Mouse (Mus musculus) ES-E14 (cell line): ENCODE results near the gene Elfn2. TPM values are rescaled to one million over a fixed set of nuclear protein-coding genes. Genes with fewer than 3 reads are reported as not detected.

Source experiments
- DNase-seq: peaks from one replicate; pipeline ENCODE4 v3.0.0-alpha.2; 2013; ENCODE audit warnings: low read depth, low spot score
- H3K27ac ChIP-seq: 2 replicates; pipeline ENCODE4 v1.5.1; 2012; ENCODE audit warnings: low read depth, mild to moderate bottlenecking, low read length, moderate library complexity, mixed read lengths; ENCODE audit not compliant: poor library complexity, insufficient read depth, severe bottlenecking
- H3K36me3 ChIP-seq: 2 replicates; pipeline ENCODE4 v1.6.1; 2012; ENCODE audit warnings: mild to moderate bottlenecking, low read length, moderate library complexity, mixed read lengths; ENCODE audit not compliant: control insufficient read depth, poor library complexity, insufficient read depth, severe bottlenecking
- H3K4me1 ChIP-seq, 2 experiments: fragments of 150-350 bp in 1 of 2; sonication (generic) in 1 of 2; 2 replicates each; pipeline ENCODE4 v1.6.1; 2012; ENCODE audit warnings: low read length in 2 of 2, mild to moderate bottlenecking in 1 of 2, mixed read lengths in 1 of 2; ENCODE audit not compliant: control insufficient read depth in 2 of 2, insufficient read depth in 2 of 2, poor library complexity in 1 of 2
- H3K4me3 ChIP-seq, 2 experiments: fragments of 150-350 bp in 1 of 2; sonication (generic) in 1 of 2; 2 replicates each; pipeline ENCODE4 v1.5.1; 2012; ENCODE audit warnings: low read length in 2 of 2, low read depth in 1 of 2, mild to moderate bottlenecking in 1 of 2, mixed read lengths in 1 of 2; ENCODE audit not compliant: insufficient read depth in 1 of 2, poor library complexity in 1 of 2, severe bottlenecking in 1 of 2
- H3K9ac ChIP-seq: 2 replicates; pipeline ENCODE4 v1.6.1; 2012; ENCODE audit warnings: low read depth, mild to moderate bottlenecking, low read length, mixed read lengths; ENCODE audit not compliant: poor library complexity, insufficient read depth, severe bottlenecking
- H3K9me3 ChIP-seq: fragments of 150-350 bp; sonication (generic); 2 replicates; pipeline ENCODE4 v1.6.1; 2012; ENCODE audit warnings: low read depth, mild to moderate bottlenecking, low read length; ENCODE audit not compliant: control insufficient read depth, insufficient read depth
- CHD2 ChIP-seq: IDR thresholded peaks from 2 replicates; pipeline ENCODE4 v1.6.1; 2014; ENCODE audit warnings: mild to moderate bottlenecking, low read depth, low read length, inconsistent platforms
- HCFC1 ChIP-seq: IDR thresholded peaks from 2 replicates; pipeline ENCODE4 v1.6.1; 2012; ENCODE audit warnings: low read length, inconsistent platforms, borderline replicate concordance; ENCODE audit not compliant: insufficient read depth
- MAFK ChIP-seq: IDR thresholded peaks from 2 replicates; pipeline ENCODE4 v1.6.1; 2014; ENCODE audit warnings: mild to moderate bottlenecking, low read depth, low read length, inconsistent platforms; ENCODE audit not compliant: insufficient read depth
- ZC3H11A ChIP-seq: IDR thresholded peaks from 2 replicates; pipeline ENCODE4 v1.6.1; 2012; ENCODE audit warnings: low read depth, mild to moderate bottlenecking, inconsistent platforms, low read length, borderline replicate concordance
- ZNF384 ChIP-seq: IDR thresholded peaks from 2 replicates; pipeline ENCODE4 v1.6.1; 2012; ENCODE audit warnings: low read depth, low read length, inconsistent platforms
- in situ Hi-C, 2 experiments: fragments of 600-800 bp; cut with MboI; formaldehyde crosslinking; loops; one replicate each; pipeline ENCODE4 v1.15.1; 2025; ENCODE audit warnings: low sequenced_read_pairs in 2 of 2, inconsistent platforms in 1 of 2; ENCODE audit not compliant: unreplicated experiment in 2 of 2
- total RNA-seq: library from RNA; depleted of rRNA; stranded (reverse); fragments of 300-350 nt; gene quantifications from 2 replicates; pipeline ENCODE4 v1.2.3, GENCODE M21; 2012

Gene Elfn2
- total RNA-seq, 1 experiment = 0.09 TPM

DNA sequence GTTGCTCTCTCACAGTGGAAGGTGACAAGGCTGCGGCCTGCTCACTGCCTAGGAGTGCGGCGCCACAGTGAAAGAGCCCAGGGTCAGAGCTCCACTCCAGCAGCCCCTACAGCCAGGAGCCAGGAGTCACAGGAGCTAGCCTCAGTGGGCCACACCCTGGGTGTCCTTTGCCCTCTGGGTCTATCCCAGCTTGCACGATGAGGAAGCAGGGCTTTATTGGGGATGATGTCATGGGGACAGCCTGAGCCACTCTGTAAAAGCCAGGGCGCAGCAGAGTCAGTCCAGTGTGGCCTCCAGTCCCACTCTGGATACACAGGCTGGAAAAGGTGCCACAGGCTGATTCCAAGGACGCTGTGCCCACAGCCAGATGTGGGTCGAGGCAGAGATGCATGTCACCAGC lies 31.7 kb downstream of the Elfn2 start:
- no peak for DNase-seq
- H3K9me3 ChIP-seq = no peaks in the 10 kb centered on the region
- H3K4me3 ChIP-seq = no peak overlapping the region
- peaks cover 2 to 6% of the 10 kb centered on the region in 2 experiments; a peak in 1 of 4 replicates for H3K4me1 ChIP-seq
- no peak overlapping the region for H3K27ac ChIP-seq
- H3K36me3 ChIP-seq = no peaks in the 10 kb centered on the region
- in situ Hi-C loops = no loop called here
- TF ChIP-seq MAFK (no peak), CHD2 (no peak), ZC3H11A (no peak), HCFC1 (no peak), ZNF384 (no peak)
- H3K9ac ChIP-seq = no peak overlapping the region

DNA sequence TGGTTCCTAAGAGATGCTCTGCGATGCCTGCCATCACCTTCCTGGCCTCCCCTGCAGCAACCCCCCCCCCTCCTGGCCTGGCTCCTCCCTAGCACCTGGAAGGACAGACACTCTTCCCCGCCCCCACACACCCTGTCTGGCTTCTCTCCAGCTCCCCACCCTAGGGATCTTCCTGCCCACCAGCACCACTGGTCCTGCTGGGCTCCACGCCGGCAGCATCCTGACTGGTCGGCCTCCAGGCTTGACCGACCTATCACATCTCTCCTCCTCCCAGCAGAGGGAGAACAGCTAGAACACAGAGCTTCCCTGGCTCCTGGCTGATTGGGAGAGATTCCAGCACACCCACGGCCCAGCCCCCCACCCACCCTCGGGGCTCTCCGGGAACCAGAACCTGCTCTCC lies 34.5 kb downstream of the Elfn2 start:
- DNase-seq = no peak
- Histone ChIP-seq H3K4me1 (peaks cover 2 to 6% of the 10 kb centered on the region in 2 experiments; a peak in 1 of 4 replicates), H3K4me3 (no peak overlapping the region)

DNA sequence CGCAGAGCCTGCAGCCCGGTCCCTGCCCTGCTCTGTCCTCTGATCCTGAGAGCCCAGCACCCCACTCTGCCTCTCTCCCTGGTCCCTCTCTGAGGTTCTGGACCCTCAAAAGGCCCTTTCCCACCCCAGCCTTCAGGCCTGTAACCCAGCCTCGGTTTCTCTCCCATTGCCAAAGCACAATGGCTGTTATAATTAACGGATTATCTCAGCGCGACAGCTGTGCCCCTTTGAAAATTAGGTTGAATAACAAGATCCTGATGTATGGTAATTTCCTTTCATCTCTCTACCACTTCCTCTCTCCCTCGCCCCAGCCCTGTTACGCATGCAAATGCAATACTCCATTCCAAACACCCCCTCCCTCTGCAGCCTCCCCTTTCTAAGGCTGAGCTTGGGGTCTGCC lies 35.1 kb downstream of the Elfn2 start:
- no peak for DNase-seq
- Histone ChIP-seq H3K36me3 (no peaks in the 10 kb centered on the region), H3K4me1 (peaks cover 2 to 6% of the 10 kb centered on the region in 2 experiments; a peak in 1 of 4 replicates), H3K4me3 (no peak overlapping the region), H3K27ac (no peak overlapping the region), H3K9me3 (no peaks in the 10 kb centered on the region), H3K9ac (no peak overlapping the region)
- in situ Hi-C loops = no loop called here
- TF ChIP-seq CHD2 = no peak
- TF ChIP-seq MAFK = no peak
- no peak for TF ChIP-seq ZC3H11A
- no peak for TF ChIP-seq HCFC1
- TF ChIP-seq ZNF384 = no peak

More for the DNA sequence above, 34.5 kb downstream of the Elfn2 start:
- TF ChIP-seq MAFK = no peak
- TF ChIP-seq HCFC1 = no peak
- TF ChIP-seq ZC3H11A = no peak
- no peak for TF ChIP-seq CHD2
- no peak for TF ChIP-seq ZNF384
- Histone ChIP-seq H3K9ac (no peak overlapping the region), H3K9me3 (no peaks in the 10 kb centered on the region), H3K27ac (no peak overlapping the region), H3K36me3 (no peaks in the 10 kb centered on the region)
- in situ Hi-C loops = no loop called here

DNA sequence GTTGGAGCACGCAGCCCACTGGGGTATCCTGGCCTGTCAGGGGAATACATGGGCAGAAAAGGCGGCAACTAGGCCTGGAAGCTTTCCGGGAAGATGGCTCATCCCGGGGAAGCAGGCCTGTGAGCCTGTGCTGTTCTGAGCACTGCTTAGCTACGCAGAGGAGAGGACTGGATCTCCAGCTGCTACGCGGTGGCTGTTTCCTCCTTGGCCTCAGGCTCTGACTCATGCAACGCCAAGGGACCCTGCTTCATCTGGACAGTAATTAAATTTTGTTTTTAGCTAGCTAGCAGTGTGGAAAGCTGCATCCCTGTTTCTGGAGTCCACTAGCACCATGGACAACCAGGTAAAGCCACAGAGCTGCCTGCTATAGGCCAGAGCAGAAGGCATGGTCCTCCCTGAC lies 36.8 kb downstream of the Elfn2 start:
- in situ Hi-C loops = no loop called here
- no peaks in the 10 kb centered on the region for H3K9me3 ChIP-seq
- peaks cover 2 to 6% of the 10 kb centered on the region in 2 experiments; a peak in 1 of 4 replicates for H3K4me1 ChIP-seq
- H3K4me3 ChIP-seq = no peak overlapping the region
- no peaks in the 10 kb centered on the region for H3K36me3 ChIP-seq
- no peak for DNase-seq
- TF ChIP-seq CHD2 (no peak), ZNF384 (no peak), HCFC1 (no peak), ZC3H11A (no peak), MAFK (no peak)
- H3K27ac ChIP-seq = no peak overlapping the region
- no peak overlapping the region for H3K9ac ChIP-seq

DNA sequence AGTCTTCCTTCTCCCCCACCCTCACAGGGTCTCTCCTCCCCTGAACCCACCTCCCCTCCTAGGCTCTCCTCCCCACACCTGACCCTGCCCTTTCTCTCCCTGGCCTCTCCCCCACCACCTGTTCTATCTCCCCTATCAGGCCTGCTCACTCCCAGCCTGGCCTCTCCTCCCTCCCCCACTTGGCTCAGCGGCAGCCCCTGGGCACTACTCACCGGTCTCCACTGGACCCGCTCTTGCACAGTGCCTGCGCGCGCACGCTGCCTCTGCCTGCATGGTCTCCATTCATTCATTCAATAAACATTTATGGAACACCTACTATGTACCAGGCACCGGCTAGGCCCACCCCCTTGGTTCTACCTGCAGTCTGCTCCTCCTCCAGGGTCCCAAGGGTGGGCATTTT lies 37.3 kb downstream of the Elfn2 start:
- no peak overlapping the region for H3K9ac ChIP-seq
- in situ Hi-C loops = no loop called here
- H3K9me3 ChIP-seq = no peaks in the 10 kb centered on the region
- no peaks in the 10 kb centered on the region for H3K36me3 ChIP-seq
- H3K4me1 ChIP-seq = peaks cover 2 to 6% of the 10 kb centered on the region in 2 experiments; a peak in 1 of 4 replicates
- TF ChIP-seq HCFC1 = no peak
- no peak for TF ChIP-seq CHD2
- TF ChIP-seq ZC3H11A = no peak
- no peak for TF ChIP-seq ZNF384
- DNase-seq = no peak
- H3K27ac ChIP-seq = no peak overlapping the region
- H3K4me3 ChIP-seq = no peak overlapping the region
